Mouse (Mus musculus) cerebellum, adult 9-11 months (tissue): ENCODE results near the gene Elfn1.

ENCODE experiments used
- DNase-seq: peaks from one replicate; pipeline ENCODE4 v3.0.0; 2022

Elfn1 gene

GRCm38 (mm10) chr5:139912121-139912771, 4.5 kb downstream of the Elfn1 start:
- DNase-seq, result no peak

- DNase-seq, result no peak
These were observed 13.9 kb downstream of the Elfn1 start for GRCm38 (mm10) chr5:139921666-139922065.

- DNase-seq, result no peak
These were observed 16.1 kb downstream of the Elfn1 start for GRCm38 (mm10) chr5:139923867-139924266.

DNA sequence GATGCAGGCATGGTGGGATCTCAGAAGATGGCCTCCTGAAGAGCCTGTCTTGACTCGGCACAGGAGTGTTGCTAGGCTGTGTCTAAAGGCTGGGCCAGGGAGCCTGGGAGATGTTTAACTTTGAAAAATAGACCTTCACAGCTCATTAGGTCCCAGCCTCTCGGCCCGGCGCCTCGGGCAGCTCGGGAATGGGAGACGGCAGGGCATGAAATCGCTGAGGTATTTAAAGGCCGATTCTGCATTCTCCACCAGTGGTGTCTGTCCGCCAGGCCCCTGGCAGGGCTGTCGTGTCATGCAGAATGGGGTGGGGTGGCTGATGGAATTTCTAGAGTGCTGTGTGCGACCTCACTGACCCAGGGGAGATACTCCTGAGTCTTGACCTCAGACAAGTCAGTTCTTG, 22.4 kb downstream of the Elfn1 start:
- no peak for DNase-seq

DNA sequence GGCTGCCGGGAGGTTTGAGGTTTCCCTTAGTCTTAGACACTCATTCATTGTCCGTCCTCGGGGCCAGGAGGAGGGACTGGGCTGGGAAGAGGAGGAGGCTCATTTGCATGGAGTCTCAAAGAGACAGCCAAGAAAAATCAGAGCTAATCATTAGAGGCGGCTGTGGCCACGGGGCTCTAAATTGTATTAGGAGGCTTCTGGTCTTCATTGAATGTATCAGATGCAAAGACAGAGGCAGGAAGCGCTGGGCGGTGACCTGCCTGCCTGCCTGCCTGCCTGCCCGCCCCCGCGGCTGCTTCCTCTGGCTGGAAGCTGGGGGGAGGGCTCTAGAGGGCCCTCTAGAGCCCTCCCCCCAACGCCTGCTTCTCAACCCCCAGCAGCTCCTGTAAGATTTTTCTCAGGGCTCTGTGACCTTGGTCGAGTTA, 23.2 kb downstream of the Elfn1 start:
- DNase-seq, result no peak

DNA sequence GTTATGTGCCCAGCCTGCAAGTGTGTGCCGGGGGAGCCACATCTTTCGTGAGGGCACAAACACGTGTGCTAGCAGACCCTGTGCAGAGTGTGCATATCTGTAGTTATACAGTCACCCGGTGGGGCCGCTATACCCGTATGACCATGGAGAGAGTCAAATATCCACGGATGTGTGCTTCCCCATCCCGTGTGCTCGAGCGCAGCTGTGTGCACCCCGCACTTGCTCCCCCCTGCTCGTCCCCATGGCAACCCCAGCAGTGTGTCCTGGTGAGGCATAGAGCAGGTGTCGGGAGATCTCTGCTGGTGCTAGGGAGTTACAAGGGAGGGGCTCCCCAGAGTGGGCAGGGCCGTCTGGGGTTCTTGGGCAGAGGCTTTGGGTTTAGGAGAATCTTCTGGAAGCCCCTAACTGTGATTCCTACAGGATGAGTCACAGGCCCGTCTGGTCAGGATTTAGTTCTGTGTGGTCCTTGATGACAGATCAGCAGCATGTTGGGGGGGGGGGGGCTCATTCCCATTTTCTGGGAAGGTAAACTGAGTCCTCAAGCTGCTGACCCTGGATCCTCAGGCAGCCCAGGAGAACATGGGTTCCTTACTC, 24.3 kb downstream of the Elfn1 start:
- no peak for DNase-seq

GRCm38 (mm10) chr5:139932595-139933271, 25.0 kb downstream of the Elfn1 start:
- DNase-seq, result no peak

DNA sequence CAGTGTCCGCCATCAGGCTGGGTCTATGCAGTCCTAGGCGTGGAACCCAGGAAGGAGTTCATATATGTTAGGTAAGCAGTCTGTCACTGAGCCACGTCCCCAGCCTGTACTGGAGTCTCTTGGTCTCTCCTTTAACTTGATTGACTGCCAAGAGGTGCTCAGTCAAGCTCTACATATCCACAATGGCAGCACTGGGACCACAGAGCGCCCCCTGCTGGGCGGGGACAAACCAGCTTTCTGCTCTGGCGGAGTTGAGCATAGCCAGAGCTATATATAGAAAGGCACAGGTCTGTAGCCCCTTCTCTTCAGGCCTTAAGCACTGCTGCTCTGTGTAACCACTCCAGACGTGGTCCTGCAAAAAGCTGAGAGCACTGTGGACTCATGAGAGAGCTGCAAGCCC, 25.7 kb downstream of the Elfn1 start:
- DNase-seq, result no peak

- no peak for DNase-seq
These were observed 28.7 kb downstream of the Elfn1 start for GRCm38 (mm10) chr5:139936431-139936830.

DNA sequence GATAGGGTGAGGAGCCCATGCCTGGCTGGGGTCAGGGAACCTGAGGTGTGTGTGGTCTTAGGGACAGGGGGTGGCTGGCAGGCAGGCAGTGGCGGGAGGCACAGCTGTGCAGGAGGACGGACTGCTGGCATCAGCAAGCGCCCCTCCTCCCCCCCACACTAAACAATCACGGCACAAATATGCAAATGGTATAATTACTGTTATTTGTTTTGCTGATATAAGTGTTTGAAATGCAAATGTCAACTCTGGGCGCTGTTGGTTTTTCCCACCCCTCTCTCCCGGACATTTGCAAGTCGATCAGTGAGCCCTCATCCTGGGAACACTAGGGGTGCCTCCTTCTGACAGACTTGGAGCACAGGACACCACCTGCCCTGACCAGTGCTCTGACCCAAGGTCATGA, 37.0 kb downstream of the Elfn1 start:
- DNase-seq, result no peak

- peak; percentile 32 for DNase-seq
These were observed 38.1 kb downstream of the Elfn1 start for GRCm38 (mm10) chr5:139945715-139946364.

- DNase-seq, result peak; percentile 12
These were observed 39.7 kb downstream of the Elfn1 start for GRCm38 (mm10) chr5:139947446-139947845.

GRCm38 (mm10) chr5:139948552-139948951, 40.8 kb downstream of the Elfn1 start:
- DNase-seq, result peak; percentile 91

GRCm38 (mm10) chr5:139949363-139949762, 41.6 kb downstream of the Elfn1 start:
- DNase-seq, result no peak

- DNase-seq, result no peak
These were observed 42.3 kb downstream of the Elfn1 start for GRCm38 (mm10) chr5:139949975-139950578.

DNA sequence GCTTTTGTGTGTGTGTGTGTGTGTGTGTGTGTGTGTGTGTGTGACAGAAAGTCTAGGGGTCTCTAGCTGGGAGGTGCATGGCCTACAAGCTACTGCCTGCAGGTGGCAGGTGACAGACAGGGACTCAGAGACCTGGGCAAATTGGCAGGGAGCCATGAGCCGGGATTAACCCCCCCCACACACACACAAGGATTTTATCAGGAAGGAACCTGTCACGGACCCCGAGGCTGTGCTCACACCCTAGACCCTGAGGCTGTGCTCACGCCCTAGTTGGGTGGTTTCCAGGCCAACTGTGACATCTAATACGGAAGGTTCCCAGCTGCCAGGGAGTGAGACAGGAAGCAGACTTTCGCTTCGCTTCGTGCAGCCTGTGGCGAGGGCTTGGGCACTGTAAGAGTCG, 49.1 kb downstream of the Elfn1 start:
- no peak for DNase-seq

DNA sequence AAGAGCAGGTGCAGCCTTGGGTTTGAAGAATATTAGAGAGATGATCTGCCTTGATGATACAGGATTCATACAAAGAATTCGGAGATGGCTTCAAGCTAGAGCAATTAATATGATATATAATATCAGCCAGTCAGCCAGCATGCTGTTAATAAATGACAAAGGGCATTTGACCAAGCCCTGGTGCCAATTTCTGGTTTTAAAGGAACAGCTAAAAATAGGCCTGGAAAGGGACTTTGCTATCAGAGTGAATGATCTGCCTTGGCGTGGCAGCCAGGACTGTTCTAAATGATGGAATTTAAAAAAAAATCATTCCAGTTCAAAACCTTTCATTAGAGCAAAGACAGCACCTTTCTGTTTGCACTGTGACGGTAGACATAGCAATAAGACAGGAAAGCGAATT, 52.0 kb downstream of the Elfn1 start:
- no peak for DNase-seq

- no peak for DNase-seq
These were observed 56.6 kb downstream of the Elfn1 start for GRCm38 (mm10) chr5:139964391-139964790.

DNA sequence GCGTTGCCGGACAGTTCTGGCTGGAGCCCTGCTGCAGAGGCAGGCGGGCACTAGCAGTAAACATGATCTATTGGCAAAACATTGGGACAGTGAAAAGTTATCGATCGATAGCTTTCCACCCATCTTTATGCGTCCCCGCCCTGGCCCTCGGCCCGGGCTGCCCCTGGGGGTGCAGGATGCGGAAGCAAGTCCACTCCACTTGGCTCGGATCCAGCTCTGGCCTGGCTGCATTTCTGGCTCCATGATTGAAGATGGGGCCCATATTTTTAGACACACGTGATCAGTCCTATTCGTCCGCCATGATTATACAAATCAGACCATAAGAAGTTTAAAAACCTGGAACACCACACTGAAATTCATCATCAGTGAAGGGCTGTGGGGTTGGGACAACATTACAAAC, 57.9 kb downstream of the Elfn1 start:
- DNase-seq, result no peak

GRCm38 (mm10) chr5:139969151-139969948, 61.6 kb downstream of the Elfn1 start:
- DNase-seq, result no peak

DNA sequence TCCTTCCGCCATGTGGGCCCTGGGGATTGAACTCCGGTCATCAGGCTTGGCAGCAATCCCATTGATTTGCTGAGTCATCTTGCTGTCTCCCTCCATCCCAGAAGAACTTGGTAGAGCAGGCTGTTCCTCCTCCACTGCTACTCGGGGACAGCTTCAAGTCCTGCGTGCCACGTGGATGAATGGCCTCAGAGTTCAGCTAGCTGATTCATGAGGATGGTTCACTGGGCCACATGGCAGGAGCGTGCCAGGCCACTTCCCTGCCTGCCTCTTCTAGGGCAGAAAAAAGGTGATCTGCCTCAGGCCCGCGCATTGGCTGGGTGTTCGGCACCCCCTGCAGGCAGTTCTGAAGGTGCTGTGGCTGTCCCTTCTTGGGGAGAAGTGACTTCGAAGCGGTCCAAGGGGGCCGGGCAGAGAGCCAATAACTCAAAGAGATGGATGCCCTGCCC, 62.5 kb downstream of the Elfn1 start:
- peak; percentile 9 for DNase-seq

DNA sequence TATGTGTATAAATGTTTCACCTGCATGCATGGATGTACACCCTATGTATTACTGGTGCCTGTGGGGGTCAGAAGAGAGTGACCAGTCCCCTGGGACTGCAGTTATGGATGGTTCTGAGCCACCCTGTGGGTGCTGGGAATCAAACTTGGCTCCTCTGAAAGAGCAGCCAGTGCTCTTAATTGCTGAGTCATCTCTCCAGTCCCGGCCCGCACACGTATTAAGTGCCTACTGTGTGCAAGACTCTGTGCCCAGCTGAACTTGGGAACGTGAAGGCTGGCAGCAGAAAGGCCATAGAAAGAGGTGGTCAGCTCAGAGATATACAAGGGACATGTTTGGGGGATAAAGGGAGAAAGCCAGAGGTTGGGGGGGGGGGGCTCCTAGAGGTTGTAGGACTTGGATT, 68.8 kb downstream of the Elfn1 start:
- no peak for DNase-seq
